Mouse (Mus musculus): ENCODE data around the gene Ndufs7. TPM values are rescaled to one million over a fixed set of nuclear protein-coding genes. Genes with fewer than 3 reads are reported as not detected.
A peak's percentile ranks its signal among the peaks of the same experiment; 100 is the strongest.

Ndufs7 gene
- polyA plus RNA-seq, 1 experiment from 2014 or later: 498 TPM

DNA sequence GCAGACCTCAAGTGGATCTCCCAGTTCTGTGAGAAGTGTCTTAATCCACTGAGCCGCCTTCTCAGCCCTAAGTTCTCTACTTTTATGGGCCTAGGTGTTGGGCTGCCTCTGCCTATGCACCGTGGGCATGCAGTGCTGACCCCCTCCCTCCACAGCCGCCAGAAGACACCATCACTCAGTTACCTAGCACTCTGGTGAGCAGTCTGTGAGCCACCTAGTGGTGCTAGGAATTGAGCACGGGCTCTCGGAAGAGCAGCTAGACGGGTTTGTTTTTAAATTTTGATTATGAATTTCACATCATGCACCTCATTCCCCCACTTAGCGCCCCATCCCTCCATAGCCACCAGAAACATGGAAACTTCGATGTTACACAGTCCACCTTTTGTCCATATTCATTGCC, 39.7 kb downstream of the Ndufs7 start:
- Histone ChIP-seq H3K9me3 (ENCODE audit: control insufficient read depth, low read length) (no peaks in the 10 kb centered on the region), H3K9ac (ENCODE audit: low read length) (no peak overlapping the region), H3K27me3 (replicated peaks; ENCODE audit: control insufficient read depth, insufficient read depth, low read length) (no peaks in the 10 kb centered on the region), H3K27ac (ENCODE audit: low read depth) (no peak overlapping the region), H3K4me2 (ENCODE audit: low read length) (no peak overlapping the region), H3K4me3 (ENCODE audit: low read depth, low read length) (no peak overlapping the region), H3K4me1 (replicated peaks; ENCODE audit: control insufficient read depth, insufficient read depth, low read length) (peaks cover 9% of the 10 kb centered on the region; the same call in 1 of the 2 replicates), H3K36me3 (ENCODE audit: control insufficient read depth, insufficient read depth, low read length) (peaks cover 63% of the 10 kb centered on the region)
- 64% methylated on average over 8 of the region's 8 CpGs for WGBS
- no peak for ATAC-seq (replicated peaks; ENCODE audit: low FRiP score, low TSS enrichment, low read depth)
- no peak for DNase-seq (ENCODE audit: low spot score)

DNA sequence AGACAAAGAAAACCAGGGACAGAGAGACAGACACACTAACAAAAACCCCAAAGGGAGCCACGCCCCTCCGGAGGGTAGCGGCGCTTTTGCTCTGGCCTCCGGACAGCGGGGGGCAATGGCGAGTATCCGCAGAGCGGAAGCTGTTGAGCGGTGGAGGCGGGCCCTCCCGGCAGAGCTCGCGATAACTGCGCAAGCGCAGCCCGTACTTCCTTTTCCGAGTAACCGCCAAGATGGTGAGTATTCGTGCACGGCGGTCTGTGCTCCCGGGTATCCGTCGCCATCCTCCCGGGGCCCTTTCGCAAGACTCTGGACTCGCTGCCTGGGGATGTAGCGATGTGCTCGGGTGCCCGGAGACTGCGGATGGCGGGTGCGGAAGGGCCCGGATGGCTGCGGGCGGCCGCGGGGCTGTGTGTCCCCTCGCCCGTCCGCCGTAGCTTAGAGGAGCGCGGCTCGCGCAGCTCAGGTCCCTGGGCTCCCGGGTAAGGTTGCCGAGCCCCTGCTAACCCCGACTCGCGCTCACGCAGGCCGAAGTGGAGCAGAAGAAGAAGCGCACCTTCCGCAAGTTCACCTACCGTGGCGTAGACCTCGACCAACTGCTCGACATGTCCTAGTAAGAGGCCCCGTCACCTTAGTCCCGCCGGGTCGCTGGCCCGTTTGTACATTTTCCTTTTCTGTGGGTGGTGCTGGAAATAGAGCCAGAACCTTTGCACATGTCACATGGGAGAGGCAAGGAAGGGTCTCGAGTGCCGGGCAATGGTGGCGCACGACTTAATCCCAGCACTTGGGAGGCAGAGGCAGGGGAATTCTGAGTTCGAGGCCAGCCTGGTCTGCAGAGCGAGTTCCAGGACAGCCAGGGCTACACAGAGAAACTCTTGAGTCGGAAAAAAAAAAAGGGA, 43.6 kb downstream of the Ndufs7 start, which contains the start of gene Rps15:
Gene Rps15, plus strand, starts transcription at position 203 of the 896 bp plus-strand sequence.
- Histone ChIP-seq H3K36me3 (ENCODE audit: control insufficient read depth, insufficient read depth, low read length) (peaks cover 40% of the 10 kb centered on the region), H3K9ac (ENCODE audit: low read length) (peak within 1 kb of the TSS; percentile 99), H3K4me3 (ENCODE audit: low read depth, low read length) (peak within 1 kb of the TSS; percentile 96), H3K4me1 (replicated peaks; ENCODE audit: control insufficient read depth, insufficient read depth, low read length) (peaks cover 18% of the 10 kb centered on the region), H3K27me3 (replicated peaks; ENCODE audit: control insufficient read depth, insufficient read depth, low read length) (peaks cover 7% of the 10 kb centered on the region), H3K9me3 (ENCODE audit: control insufficient read depth, low read length) (no peaks in the 10 kb centered on the region), H3K4me2 (ENCODE audit: low read length) (peak within 1 kb of the TSS; percentile 92), H3K27ac (ENCODE audit: low read depth) (peak within 1 kb of the TSS; percentile 91)
- ATAC-seq (replicated peaks; ENCODE audit: low FRiP score, low TSS enrichment, low read depth) (peak; percentile 78), DNase-seq (ENCODE audit: low spot score) (peak; percentile 96)
- WGBS: under 1% methylated on average over 72 of the region's 72 CpGs

DNA sequence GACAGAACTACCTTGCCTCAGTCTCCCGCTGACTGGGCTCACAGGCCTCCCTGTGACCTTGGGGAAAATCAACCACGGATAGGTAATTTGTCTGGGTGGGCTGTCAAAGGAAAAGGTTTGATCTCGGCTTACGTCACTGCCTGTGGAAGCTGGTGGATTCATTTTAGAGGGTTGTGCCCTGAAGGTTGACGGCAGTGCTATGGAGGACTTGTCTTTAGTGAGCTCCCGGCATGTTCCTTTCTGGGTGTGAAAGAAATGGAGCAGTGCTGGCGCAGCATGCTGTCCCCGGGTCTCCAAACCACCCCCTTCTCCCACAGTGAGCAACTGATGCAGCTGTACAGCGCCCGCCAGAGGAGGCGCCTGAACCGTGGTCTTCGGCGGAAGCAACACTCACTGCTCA, 44.4 kb downstream of the Ndufs7 start:
- Histone ChIP-seq H3K4me1 (replicated peaks; ENCODE audit: control insufficient read depth, insufficient read depth, low read length) (peaks cover 18% of the 10 kb centered on the region), H3K27me3 (replicated peaks; ENCODE audit: control insufficient read depth, insufficient read depth, low read length) (peaks cover 14% of the 10 kb centered on the region), H3K36me3 (ENCODE audit: control insufficient read depth, insufficient read depth, low read length) (peaks cover 32% of the 10 kb centered on the region), H3K9me3 (ENCODE audit: control insufficient read depth, low read length) (no peaks in the 10 kb centered on the region), H3K9ac (ENCODE audit: low read length) (peak overlapping the region; percentile 99), H3K4me3 (ENCODE audit: low read depth, low read length) (peak overlapping the region; percentile 96), H3K27ac (ENCODE audit: low read depth) (peak overlapping the region; percentile 91), H3K4me2 (ENCODE audit: low read length) (peak overlapping the region; percentile 92)
- WGBS: 29% methylated on average over 14 of the region's 14 CpGs
- DNase-seq (ENCODE audit: low spot score): no peak
- no peak for ATAC-seq (replicated peaks; ENCODE audit: low FRiP score, low TSS enrichment, low read depth)

DNA sequence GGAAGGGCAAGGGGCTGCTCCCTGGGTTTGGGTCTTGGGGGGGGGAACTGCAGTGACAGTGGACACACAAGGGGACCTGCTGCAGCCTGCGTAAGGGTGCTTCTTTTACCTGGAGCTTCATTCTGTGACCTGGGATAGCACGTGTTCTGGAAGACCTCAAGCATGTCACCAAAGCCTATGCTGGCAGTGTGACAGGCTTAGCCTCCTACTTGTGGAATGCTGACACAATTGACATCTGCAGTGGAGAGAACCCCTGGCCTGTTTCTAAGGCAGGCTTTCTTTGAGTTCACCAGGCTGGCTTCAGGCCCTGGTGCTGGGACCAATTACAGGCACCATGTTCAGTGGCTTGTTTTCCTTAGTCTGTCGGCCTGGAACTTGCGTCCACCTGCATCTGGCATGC, 45.4 kb downstream of the Ndufs7 start:
- Histone ChIP-seq H3K4me2 (ENCODE audit: low read length) (no peak overlapping the region), H3K4me1 (replicated peaks; ENCODE audit: control insufficient read depth, insufficient read depth, low read length) (peaks cover 18% of the 10 kb centered on the region), H3K9me3 (ENCODE audit: control insufficient read depth, low read length) (no peaks in the 10 kb centered on the region), H3K27me3 (replicated peaks; ENCODE audit: control insufficient read depth, insufficient read depth, low read length) (peaks cover 24% of the 10 kb centered on the region), H3K27ac (ENCODE audit: low read depth) (no peak overlapping the region), H3K36me3 (ENCODE audit: control insufficient read depth, insufficient read depth, low read length) (peaks cover 22% of the 10 kb centered on the region), H3K9ac (ENCODE audit: low read length) (no peak overlapping the region), H3K4me3 (ENCODE audit: low read depth, low read length) (no peak overlapping the region)
- 61% methylated on average over 4 of the region's 4 CpGs for WGBS
- ATAC-seq (replicated peaks; ENCODE audit: low FRiP score, low TSS enrichment, low read depth) (no peak), DNase-seq (ENCODE audit: low spot score) (no peak)

DNA sequence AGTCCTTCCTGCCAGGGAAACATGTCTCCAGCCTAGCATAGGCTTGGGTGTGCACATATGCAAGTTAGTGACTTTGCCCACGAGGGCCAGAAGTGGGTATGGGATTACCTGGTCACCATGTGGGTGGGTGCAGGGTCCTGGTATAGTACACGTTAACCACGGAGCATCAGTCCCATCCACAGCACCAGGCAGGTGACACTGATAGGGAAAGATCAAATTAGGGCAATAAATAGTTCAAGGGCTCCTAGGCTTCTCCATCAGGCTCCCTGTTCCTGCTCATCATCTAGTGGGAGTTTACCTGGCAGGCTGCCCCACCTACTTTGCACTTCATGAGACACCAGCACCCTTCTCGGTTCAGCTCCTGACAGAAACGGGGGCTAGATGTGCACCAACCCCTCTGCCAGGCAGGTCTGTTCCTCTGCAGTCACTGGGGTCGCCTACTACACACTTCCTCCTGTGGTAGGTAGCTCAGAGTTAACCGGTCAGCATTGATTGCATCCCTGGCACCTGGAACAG, 45.9 kb downstream of the Ndufs7 start:
- no peak overlapping the region for H3K4me3 ChIP-seq (ENCODE audit: low read depth, low read length)
- ATAC-seq (replicated peaks; ENCODE audit: low FRiP score, low TSS enrichment, low read depth): no peak
- H3K27ac ChIP-seq (ENCODE audit: low read depth): no peak overlapping the region

DNA sequence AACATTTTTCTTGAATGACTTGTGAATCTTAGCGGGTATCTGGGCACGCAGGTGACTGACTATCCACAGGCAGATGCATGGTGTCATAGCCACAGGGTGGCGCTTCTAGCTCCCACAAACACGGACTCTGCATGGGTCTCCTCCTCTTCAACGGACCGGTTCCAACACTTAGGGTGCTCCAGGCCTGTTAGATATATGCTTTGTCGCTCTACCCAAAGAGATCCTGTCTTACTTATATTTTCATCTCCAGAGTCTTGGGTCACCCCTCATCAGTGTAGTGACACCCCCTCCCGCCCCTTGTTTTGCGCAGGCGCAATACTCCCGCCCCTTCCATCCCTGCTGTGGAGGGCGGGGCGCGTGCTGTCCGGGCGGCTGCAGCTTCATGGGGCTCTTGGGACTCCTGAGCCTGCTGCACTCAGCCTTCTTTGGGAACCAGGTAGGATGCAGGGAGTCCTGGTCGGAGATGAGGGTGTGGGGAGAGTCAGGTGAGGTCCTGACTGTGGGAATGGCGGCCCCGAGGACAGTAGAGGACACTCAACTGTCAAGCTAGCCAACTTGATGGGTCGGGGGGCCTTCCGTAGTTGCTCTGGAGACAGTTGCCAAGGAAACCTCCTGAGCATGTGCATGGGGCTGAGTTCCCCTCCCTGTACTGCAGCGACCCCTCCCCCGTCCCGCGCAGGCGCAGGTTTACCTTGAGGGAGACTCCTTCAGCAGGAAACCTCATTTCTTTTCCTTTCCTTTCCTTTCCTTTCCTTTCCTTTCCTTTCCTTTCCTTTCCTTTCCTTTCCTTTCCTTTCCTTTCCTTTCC, 46.9 kb downstream of the Ndufs7 start, which contains the start of gene Apc2:
Gene Apc2, plus strand, starts transcription at position 360 of the 808 bp plus-strand sequence.
- Histone ChIP-seq H3K36me3 (ENCODE audit: control insufficient read depth, insufficient read depth, low read length) (peaks cover 21% of the 10 kb centered on the region), H3K9ac (ENCODE audit: low read length) (peak within 1 kb of the TSS; percentile 33; the same call in 1 of the 2 replicates), H3K9me3 (ENCODE audit: control insufficient read depth, low read length) (no peaks in the 10 kb centered on the region), H3K4me2 (ENCODE audit: low read length) (peak within 1 kb of the TSS; percentile 52), H3K27me3 (replicated peaks; ENCODE audit: control insufficient read depth, insufficient read depth, low read length) (peaks cover 39% of the 10 kb centered on the region), H3K27ac (ENCODE audit: low read depth) (peak within 1 kb of the TSS; percentile 34; the same call in 1 of the 2 replicates), H3K4me1 (replicated peaks; ENCODE audit: control insufficient read depth, insufficient read depth, low read length) (peaks cover 18% of the 10 kb centered on the region), H3K4me3 (ENCODE audit: low read depth, low read length) (peak within 1 kb of the TSS; percentile 34)
- WGBS: 2% methylated on average over 26 of the region's 26 CpGs
- peak; percentile 52 for ATAC-seq (replicated peaks; ENCODE audit: low FRiP score, low TSS enrichment, low read depth)
- DNase-seq (ENCODE audit: low spot score): peak; percentile 85

More for the DNA sequence above, 45.9 kb downstream of the Ndufs7 start:
- Histone ChIP-seq H3K4me1 (replicated peaks; ENCODE audit: control insufficient read depth, insufficient read depth, low read length) (peaks cover 18% of the 10 kb centered on the region), H3K4me2 (ENCODE audit: low read length) (no peak overlapping the region), H3K36me3 (ENCODE audit: control insufficient read depth, insufficient read depth, low read length) (peaks cover 21% of the 10 kb centered on the region), H3K27me3 (replicated peaks; ENCODE audit: control insufficient read depth, insufficient read depth, low read length) (peaks cover 29% of the 10 kb centered on the region), H3K9ac (ENCODE audit: low read length) (no peak overlapping the region), H3K9me3 (ENCODE audit: control insufficient read depth, low read length) (no peaks in the 10 kb centered on the region)
- WGBS: 39% methylated on average over 7 of the region's 7 CpGs
- DNase-seq (ENCODE audit: low spot score): no peak

DNA sequence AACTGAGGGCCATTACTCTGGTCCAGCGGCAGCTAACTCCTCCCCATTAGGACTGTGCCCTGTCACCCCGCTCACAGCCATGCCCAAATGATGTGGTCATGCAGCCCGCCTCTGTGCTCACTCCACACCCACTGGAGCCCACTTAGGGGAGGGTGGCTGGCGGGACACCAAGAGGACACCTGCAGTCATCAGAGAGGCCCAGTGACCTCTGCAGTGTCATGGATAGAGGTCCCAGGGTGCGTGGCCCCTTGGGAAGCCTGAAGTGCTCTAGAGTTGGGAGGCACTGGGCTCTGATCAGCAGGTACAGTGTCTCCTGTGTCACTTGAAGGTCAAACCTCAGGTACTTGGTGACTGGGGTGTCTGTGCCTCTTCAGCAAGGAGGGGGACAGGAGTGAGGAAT, 47.9 kb downstream of the Ndufs7 start:
- peaks cover 17% of the 10 kb centered on the region for H3K4me1 ChIP-seq (replicated peaks; ENCODE audit: control insufficient read depth, insufficient read depth, low read length)
- peaks cover 48% of the 10 kb centered on the region for H3K27me3 ChIP-seq (replicated peaks; ENCODE audit: control insufficient read depth, insufficient read depth, low read length)
- DNase-seq (ENCODE audit: low spot score) (no peak), ATAC-seq (replicated peaks; ENCODE audit: low FRiP score, low TSS enrichment, low read depth) (no peak)
- H3K4me2 ChIP-seq (ENCODE audit: low read length): no peak overlapping the region; the same call in 1 of the 2 replicates
- no peak overlapping the region for H3K4me3 ChIP-seq (ENCODE audit: low read depth, low read length)
- H3K9me3 ChIP-seq (ENCODE audit: control insufficient read depth, low read length): no peaks in the 10 kb centered on the region
- 87% methylated on average over 5 of the region's 5 CpGs for WGBS
- H3K9ac ChIP-seq (ENCODE audit: low read length): no peak overlapping the region
- peaks cover 21% of the 10 kb centered on the region for H3K36me3 ChIP-seq (ENCODE audit: control insufficient read depth, insufficient read depth, low read length)
- no peak overlapping the region for H3K27ac ChIP-seq (ENCODE audit: low read depth)

DNA sequence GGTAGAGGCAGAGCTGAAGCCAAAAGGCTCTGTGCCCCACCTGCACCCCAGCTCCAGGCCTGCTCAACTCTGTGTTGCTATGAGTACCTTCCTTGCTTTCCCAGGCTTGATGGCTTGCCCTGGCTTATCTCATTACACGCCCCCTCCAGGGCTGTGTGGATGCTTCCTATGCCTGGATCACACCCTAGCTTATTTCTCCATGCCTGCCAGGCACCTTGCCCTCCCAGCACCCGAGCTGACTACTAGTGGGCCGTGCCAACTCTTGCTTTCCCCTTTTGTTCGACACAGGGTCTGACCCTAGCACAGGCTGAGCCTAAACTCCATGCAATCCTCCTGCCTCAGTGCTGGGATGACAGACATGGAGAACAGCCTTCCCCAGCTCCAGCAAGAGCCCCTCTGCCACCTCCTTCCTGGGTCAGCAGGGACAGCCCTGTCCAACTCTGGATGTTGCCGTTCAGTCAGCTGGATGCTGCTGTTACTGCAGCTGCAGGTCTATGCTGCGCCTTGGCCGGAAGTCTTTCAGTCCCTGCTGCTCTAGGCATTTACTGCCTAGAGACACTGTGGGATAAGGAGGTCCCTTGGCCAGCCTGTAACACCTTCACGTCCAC, 48.7 kb downstream of the Ndufs7 start:
- Histone ChIP-seq H3K9me3 (ENCODE audit: control insufficient read depth, low read length) (no peaks in the 10 kb centered on the region), H3K4me3 (ENCODE audit: low read depth, low read length) (no peak overlapping the region), H3K4me2 (ENCODE audit: low read length) (no peak overlapping the region), H3K27ac (ENCODE audit: low read depth) (no peak overlapping the region), H3K36me3 (ENCODE audit: control insufficient read depth, insufficient read depth, low read length) (peaks cover 21% of the 10 kb centered on the region), H3K9ac (ENCODE audit: low read length) (no peak overlapping the region), H3K27me3 (replicated peaks; ENCODE audit: control insufficient read depth, insufficient read depth, low read length) (peaks cover 51% of the 10 kb centered on the region), H3K4me1 (replicated peaks; ENCODE audit: control insufficient read depth, insufficient read depth, low read length) (peaks cover 16% of the 10 kb centered on the region)
- WGBS: 71% methylated on average over 8 of the region's 8 CpGs
- no peak for DNase-seq (ENCODE audit: low spot score)
- no peak for ATAC-seq (replicated peaks; ENCODE audit: low FRiP score, low TSS enrichment, low read depth)
